Mouse (Mus musculus) liver, embryonic 11.5 days (tissue): ENCODE data around the gene Nfu1. TPM values are rescaled to one million over a fixed set of nuclear protein-coding genes. Genes with fewer than 3 reads are reported as not detected.
"Not testable (repeated sequence)": the region's sequence is repeated elsewhere in the genome, so short reads cannot be mapped to it uniquely, and the experiment has no call there.

Source experiments
- ATAC-seq: fragments of 200-750 bp; cut with Nextera tagmentation; replicated peaks from 2 replicates; pipeline ENCODE4 v1.8.0; 2017; ENCODE audit warnings: moderate number of reproducible peaks, mild to moderate bottlenecking, moderate TSS enrichment, moderate library complexity; ENCODE audit not compliant: low FRiP score
- DNase-seq: peaks from one replicate; pipeline ENCODE4 v3.0.0-alpha.2; 2017; ENCODE audit warnings: low spot score
- H3K27ac ChIP-seq: fragments of 300-500 bp; sonication (generic); 2 replicates; pipeline ENCODE4 v1.5.1; 2014; ENCODE audit warnings: mild to moderate bottlenecking, low read depth, low read length, control low read depth
- H3K27me3 ChIP-seq: fragments of 300-500 bp; sonication (generic); replicated peaks from 2 replicates; pipeline ENCODE4 v1.6.1; 2014; ENCODE audit warnings: low read length, mixed read lengths; ENCODE audit not compliant: control insufficient read depth, insufficient read depth
- H3K36me3 ChIP-seq: fragments of 300-500 bp; sonication (generic); 2 replicates; pipeline ENCODE4 v1.6.1; 2014; ENCODE audit warnings: mild to moderate bottlenecking, low read length, moderate library complexity, mixed read lengths; ENCODE audit not compliant: control insufficient read depth, insufficient read depth
- H3K4me1 ChIP-seq: fragments of 300-500 bp; sonication (generic); replicated peaks from 2 replicates; pipeline ENCODE4 v1.6.1; 2014; ENCODE audit warnings: low read length, mixed read lengths; ENCODE audit not compliant: control insufficient read depth, insufficient read depth
- H3K4me2 ChIP-seq: fragments of 300-500 bp; sonication (generic); 2 replicates; pipeline ENCODE4 v1.6.1; 2014; ENCODE audit warnings: mild to moderate bottlenecking, control low read depth, moderate library complexity
- H3K4me3 ChIP-seq: fragments of 300-500 bp; sonication (generic); 2 replicates; pipeline ENCODE4 v1.5.1; 2014; ENCODE audit warnings: low read depth, low read length, control low read depth
- H3K9ac ChIP-seq: fragments of 300-500 bp; sonication (generic); 2 replicates; pipeline ENCODE4 v1.6.1; 2014; ENCODE audit warnings: low read depth, low read length, control low read depth
- H3K9me3 ChIP-seq: fragments of 300-500 bp; sonication (generic); 2 replicates; pipeline ENCODE4 v1.6.1; 2016; ENCODE audit warnings: low read length, inconsistent platforms, mixed read lengths; ENCODE audit not compliant: control insufficient read depth
- WGBS: fragments of 180-500 bp; shearing (Covaris S2); extraction: QIAGEN DNeasy Blood & Tissue Kit; methylation state at CpG from one replicate; pipeline ENCODE4 v1.1.7; 2014; 5-methylcytosine and 5-hydroxymethylcytosine counted together
- polyA plus RNA-seq: library from polyadenylated mRNA; unstranded; fragments of >200 nt; fragmentation: Nextera tagmentation; extraction: Ambion mirVana; gene quantifications from 2 replicates; pipeline ENCODE4 v1.2.1, GENCODE M21; 2014

Gene Nfu1
- polyA plus RNA-seq, 1 experiment from 2014 or later: 105 TPM

GRCm38 (mm10) chr6:87005577-87005976 lies 3.5 kb upstream of the Nfu1 start:
- H3K27ac ChIP-seq: no peak overlapping the region
- no peaks in the 10 kb centered on the region for H3K9me3 ChIP-seq
- no peaks in the 10 kb centered on the region for H3K27me3 ChIP-seq
- H3K4me3 ChIP-seq: no peak overlapping the region
- no peaks in the 10 kb centered on the region for H3K36me3 ChIP-seq
- no peak overlapping the region for H3K4me2 ChIP-seq
- ATAC-seq: no peak
- peaks cover 3% of the 10 kb centered on the region for H3K4me1 ChIP-seq
- no peak overlapping the region for H3K9ac ChIP-seq
- no peak for DNase-seq

- DNase-seq (peak; percentile 91), ATAC-seq (peak; percentile 97)
- H3K9ac ChIP-seq: peak overlapping the region; percentile 98
- WGBS: under 1% methylated on average over 36 of the region's 36 CpGs
- peaks cover 10% of the 10 kb centered on the region; the same call in 1 of the 2 replicates for H3K36me3 ChIP-seq
- peak overlapping the region; percentile 96 for H3K27ac ChIP-seq
- H3K9me3 ChIP-seq: no peaks in the 10 kb centered on the region
- H3K4me2 ChIP-seq: peak overlapping the region; percentile 56
- H3K4me3 ChIP-seq: peak overlapping the region; percentile 94
- peaks cover 15% of the 10 kb centered on the region for H3K4me1 ChIP-seq
- no peaks in the 10 kb centered on the region for H3K27me3 ChIP-seq
Observed at GRCm38 (mm10) chr6:87009692-87010328, 774 bp downstream of the Nfu1 start.

GRCm38 (mm10) chr6:87016916-87017315 lies 7.9 kb downstream of the Nfu1 start:
- H3K36me3 ChIP-seq: peaks cover 41% of the 10 kb centered on the region
- no peak overlapping the region for H3K4me3 ChIP-seq
- no peak overlapping the region for H3K27ac ChIP-seq
- no peak overlapping the region for H3K4me2 ChIP-seq
- 67% methylated on average over 4 of the region's 4 CpGs for WGBS
- H3K9me3 ChIP-seq: no peaks in the 10 kb centered on the region; the same call in 1 of the 2 replicates
- no peak overlapping the region for H3K9ac ChIP-seq
- no peak for DNase-seq
- H3K4me1 ChIP-seq: peaks cover 2% of the 10 kb centered on the region; the same call in 1 of the 2 replicates
- H3K27me3 ChIP-seq: no peaks in the 10 kb centered on the region
- no peak for ATAC-seq

- WGBS: 92% methylated on average over 8 of the region's 8 CpGs
- Histone ChIP-seq H3K4me1 (no peaks in the 10 kb centered on the region), H3K9ac (no peak overlapping the region), H3K9me3 (no peaks in the 10 kb centered on the region; the same call in 1 of the 2 replicates), H3K4me3 (no peak overlapping the region), H3K27me3 (no peaks in the 10 kb centered on the region), H3K36me3 (peaks cover 41% of the 10 kb centered on the region), H3K27ac (no peak overlapping the region), H3K4me2 (no peak overlapping the region)
- no peak for DNase-seq
- no peak for ATAC-seq
Observed at GRCm38 (mm10) chr6:87018874-87019273, 9.8 kb downstream of the Nfu1 start.

- no peaks in the 10 kb centered on the region for H3K27me3 ChIP-seq
- H3K9me3 ChIP-seq: no peaks in the 10 kb centered on the region; the same call in 1 of the 2 replicates
- ATAC-seq: no peak
- H3K4me3 ChIP-seq: no peak overlapping the region
- no peak overlapping the region for H3K4me2 ChIP-seq
- no peak overlapping the region for H3K27ac ChIP-seq
- WGBS: 97% methylated on average over 12 of the region's 12 CpGs
- H3K36me3 ChIP-seq: peaks cover 40% of the 10 kb centered on the region
- DNase-seq: no peak
- 0 out of 2 replicates have a peak, but pooled peaks cover under 1% of the 10 kb centered on the region for H3K4me1 ChIP-seq
- no peak overlapping the region for H3K9ac ChIP-seq
Observed at GRCm38 (mm10) chr6:87021791-87022190, 12.8 kb downstream of the Nfu1 start.

- H3K4me2 ChIP-seq: no peak overlapping the region
- no peak for DNase-seq
- 54% methylated on average over 7 of the region's 7 CpGs for WGBS
- peaks cover 13% of the 10 kb centered on the region for H3K36me3 ChIP-seq
- no peaks in the 10 kb centered on the region for H3K27me3 ChIP-seq
- no peak overlapping the region for H3K4me3 ChIP-seq
- H3K27ac ChIP-seq: no peak overlapping the region
- H3K4me1 ChIP-seq: 0 out of 2 replicates have a peak, but pooled peaks cover 3% of the 10 kb centered on the region
- no peaks in the 10 kb centered on the region for H3K9me3 ChIP-seq
- ATAC-seq: no peak
- H3K9ac ChIP-seq: no peak overlapping the region
Observed at GRCm38 (mm10) chr6:87026980-87027379, 17.9 kb downstream of the Nfu1 start.

GRCm38 (mm10) chr6:87028881-87029280 lies 19.8 kb downstream of the Nfu1 start:
- 0 out of 2 replicates have a peak, but pooled peaks cover 3% of the 10 kb centered on the region for H3K4me1 ChIP-seq
- DNase-seq (no peak), ATAC-seq (no peak)
- no peak overlapping the region for H3K4me2 ChIP-seq
- H3K9me3 ChIP-seq: no peaks in the 10 kb centered on the region
- peaks cover 9% of the 10 kb centered on the region for H3K36me3 ChIP-seq
- H3K9ac ChIP-seq: no peak overlapping the region
- no peak overlapping the region for H3K27ac ChIP-seq
- no peak overlapping the region for H3K4me3 ChIP-seq
- no peaks in the 10 kb centered on the region for H3K27me3 ChIP-seq

GRCm38 (mm10) chr6:87031310-87031709 lies 22.3 kb downstream of the Nfu1 start:
- not testable (repeated sequence) for H3K27ac ChIP-seq, ATAC-seq, H3K36me3 ChIP-seq, H3K9me3 ChIP-seq, H3K9ac ChIP-seq, H3K4me1 ChIP-seq, H3K4me3 ChIP-seq, H3K27me3 ChIP-seq, H3K4me2 ChIP-seq, DNase-seq
- 89% methylated on average over 7 of the region's 7 CpGs for WGBS

GRCm38 (mm10) chr6:87032401-87032800 lies 23.4 kb downstream of the Nfu1 start:
- no peak for DNase-seq
- no peak for ATAC-seq
- Histone ChIP-seq H3K27me3 (no peaks in the 10 kb centered on the region), H3K4me2 (no peak overlapping the region), H3K9ac (no peak overlapping the region), H3K27ac (no peak overlapping the region), H3K4me1 (no peaks in the 10 kb centered on the region), H3K9me3 (peaks cover 5% of the 10 kb centered on the region; the same call in 1 of the 2 replicates), H3K4me3 (no peak overlapping the region), H3K36me3 (no peaks in the 10 kb centered on the region)
- 75% methylated on average over 3 of the region's 3 CpGs for whole genome bisulfite sequencing
